Mouse (Mus musculus): ENCODE results near the gene C1ra.
"Not testable (repeated sequence)": the region's sequence is repeated elsewhere in the genome, so short reads cannot be mapped to it uniquely, and the experiment has no call there.

DNA sequence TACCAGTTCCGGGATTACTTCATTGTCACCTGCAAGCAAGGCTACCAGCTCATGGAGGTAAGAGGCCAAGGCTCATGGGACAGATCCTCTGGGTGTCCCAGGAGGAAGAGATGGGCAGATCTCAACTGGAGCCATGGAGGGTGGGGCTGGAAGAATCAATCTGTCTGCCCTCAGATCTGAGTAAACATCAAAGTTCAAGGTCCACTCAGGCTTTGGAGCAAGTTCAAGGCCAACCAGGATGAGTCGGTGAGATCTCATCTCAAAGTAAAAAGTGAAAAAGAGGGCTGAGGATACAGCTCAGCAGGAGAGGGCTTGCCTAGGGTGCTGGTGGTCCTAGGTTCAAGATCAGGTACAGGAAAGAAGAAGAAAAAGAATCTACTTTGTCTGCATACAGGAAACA lies 49.4 kb downstream of the C1ra start:
- not testable (repeated sequence) for TF ChIP-seq POLR2A (IDR thresholded peaks at IDR 0.05; ENCODE audit: control insufficient read depth, extremely low read depth, insufficient read depth, low read length, poor library complexity); CTCF (IDR thresholded peaks at IDR 0.05; ENCODE audit: borderline replicate concordance, control insufficient read depth, extremely low read depth, insufficient read depth, low read length, poor library complexity)

All from thymus, adult 2 months (tissue).